Mouse (Mus musculus): Measurements from ENCODE around the gene Fitm1. TPM values are rescaled to one million over a fixed set of nuclear protein-coding genes. Genes with fewer than 3 reads are reported as not detected.

The Fitm1 gene
- polyA plus RNA-seq, 1 experiment from 2014 or later: 0.61 TPM

GRCm38 (mm10) chr14:55608339-55608738 is 32.9 kb downstream of the Fitm1 start:
- Histone ChIP-seq H3K27ac (ENCODE audit: low read length) (no peak overlapping the region), H3K4me1 (ENCODE audit: control insufficient read depth, insufficient read depth, low read length) (peaks cover 8% of the 10 kb centered on the region; the same call in 1 of the 2 replicates), H3K36me3 (ENCODE audit: control insufficient read depth, insufficient read depth, low read length) (peaks cover 23% of the 10 kb centered on the region), H3K9me3 (ENCODE audit: control insufficient read depth, low read depth, low read length) (no peaks in the 10 kb centered on the region), H3K9ac (replicated peaks; ENCODE audit: low read depth, low read length) (no peak overlapping the region), H3K4me2 (replicated peaks; ENCODE audit: low read depth, low read length) (no peak overlapping the region), H3K4me3 (ENCODE audit: low read depth, low read length) (no peak overlapping the region), H3K27me3 (ENCODE audit: control insufficient read depth, insufficient read depth, low read length) (no peaks in the 10 kb centered on the region)
- 94% methylated on average over 6 of the region's 6 CpGs for WGBS
- ATAC-seq (ENCODE audit: insufficient number of reproducible peaks, insufficient read depth, low FRiP score, low read depth): no peak

- H3K27me3 ChIP-seq (ENCODE audit: control insufficient read depth, insufficient read depth, low read length): no peaks in the 10 kb centered on the region
- WGBS: 68% methylated on average over 6 of the region's 6 CpGs
- no peak overlapping the region for H3K27ac ChIP-seq (ENCODE audit: low read length)
- no peak overlapping the region for H3K4me3 ChIP-seq (ENCODE audit: low read depth, low read length)
- H3K9ac ChIP-seq (replicated peaks; ENCODE audit: low read depth, low read length): no peak overlapping the region
- no peak for ATAC-seq (ENCODE audit: insufficient number of reproducible peaks, insufficient read depth, low FRiP score, low read depth)
- H3K36me3 ChIP-seq (ENCODE audit: control insufficient read depth, insufficient read depth, low read length): peaks cover 1% of the 10 kb centered on the region; the same call in 1 of the 2 replicates
- H3K9me3 ChIP-seq (ENCODE audit: control insufficient read depth, low read depth, low read length): no peaks in the 10 kb centered on the region
- no peaks in the 10 kb centered on the region for H3K4me1 ChIP-seq (ENCODE audit: control insufficient read depth, insufficient read depth, low read length)
- H3K4me2 ChIP-seq (replicated peaks; ENCODE audit: low read depth, low read length): no peak overlapping the region
Measured at GRCm38 (mm10) chr14:55613346-55613745, 37.9 kb downstream of the Fitm1 start.

- Histone ChIP-seq H3K9ac (replicated peaks; ENCODE audit: low read depth, low read length) (no peak overlapping the region), H3K9me3 (ENCODE audit: control insufficient read depth, low read depth, low read length) (no peaks in the 10 kb centered on the region), H3K4me2 (replicated peaks; ENCODE audit: low read depth, low read length) (no peak overlapping the region), H3K27ac (ENCODE audit: low read length) (no peak overlapping the region), H3K4me3 (ENCODE audit: low read depth, low read length) (no peak overlapping the region), H3K4me1 (ENCODE audit: control insufficient read depth, insufficient read depth, low read length) (no peaks in the 10 kb centered on the region), H3K27me3 (ENCODE audit: control insufficient read depth, insufficient read depth, low read length) (no peaks in the 10 kb centered on the region), H3K36me3 (ENCODE audit: control insufficient read depth, insufficient read depth, low read length) (no peaks in the 10 kb centered on the region)
- WGBS: 79% methylated on average over 7 of the region's 7 CpGs
- ATAC-seq (ENCODE audit: insufficient number of reproducible peaks, insufficient read depth, low FRiP score, low read depth): no peak
Measured at GRCm38 (mm10) chr14:55614565-55615178, 39.3 kb downstream of the Fitm1 start.

- H3K4me1 ChIP-seq (ENCODE audit: control insufficient read depth, insufficient read depth, low read length): no peaks in the 10 kb centered on the region
- no peaks in the 10 kb centered on the region for H3K36me3 ChIP-seq (ENCODE audit: control insufficient read depth, insufficient read depth, low read length)
- H3K27me3 ChIP-seq (ENCODE audit: control insufficient read depth, insufficient read depth, low read length): no peaks in the 10 kb centered on the region
- no peak overlapping the region for H3K9ac ChIP-seq (replicated peaks; ENCODE audit: low read depth, low read length)
- no peak overlapping the region for H3K4me3 ChIP-seq (ENCODE audit: low read depth, low read length)
- no peak overlapping the region for H3K4me2 ChIP-seq (replicated peaks; ENCODE audit: low read depth, low read length)
- no peaks in the 10 kb centered on the region for H3K9me3 ChIP-seq (ENCODE audit: control insufficient read depth, low read depth, low read length)
- 48% methylated on average over 2 of the region's 2 CpGs for WGBS
- ATAC-seq (ENCODE audit: insufficient number of reproducible peaks, insufficient read depth, low FRiP score, low read depth): no peak
- no peak overlapping the region for H3K27ac ChIP-seq (ENCODE audit: low read length)
Measured at GRCm38 (mm10) chr14:55615876-55616275, 40.5 kb downstream of the Fitm1 start.

GRCm38 (mm10) chr14:55616844-55617243 is 41.4 kb downstream of the Fitm1 start:
- no peaks in the 10 kb centered on the region for H3K4me1 ChIP-seq (ENCODE audit: control insufficient read depth, insufficient read depth, low read length)
- no peaks in the 10 kb centered on the region for H3K9me3 ChIP-seq (ENCODE audit: control insufficient read depth, low read depth, low read length)
- H3K27ac ChIP-seq (ENCODE audit: low read length): no peak overlapping the region
- no peak overlapping the region for H3K9ac ChIP-seq (replicated peaks; ENCODE audit: low read depth, low read length)
- H3K4me3 ChIP-seq (ENCODE audit: low read depth, low read length): no peak overlapping the region
- no peak overlapping the region for H3K4me2 ChIP-seq (replicated peaks; ENCODE audit: low read depth, low read length)
- no peaks in the 10 kb centered on the region for H3K27me3 ChIP-seq (ENCODE audit: control insufficient read depth, insufficient read depth, low read length)
- no peak for ATAC-seq (ENCODE audit: insufficient number of reproducible peaks, insufficient read depth, low FRiP score, low read depth)
- 79% methylated on average over 2 of the region's 2 CpGs for WGBS
- H3K36me3 ChIP-seq (ENCODE audit: control insufficient read depth, insufficient read depth, low read length): no peaks in the 10 kb centered on the region

- Histone ChIP-seq H3K36me3 (ENCODE audit: control insufficient read depth, insufficient read depth, low read length) (no peaks in the 10 kb centered on the region; the same call in 1 of the 2 replicates), H3K4me3 (ENCODE audit: low read depth, low read length) (peak within 1 kb of the TSS; percentile 24), H3K4me1 (ENCODE audit: control insufficient read depth, insufficient read depth, low read length) (no peaks in the 10 kb centered on the region), H3K4me2 (replicated peaks; ENCODE audit: low read depth, low read length) (peak within 1 kb of the TSS; percentile 39), H3K9me3 (ENCODE audit: control insufficient read depth, low read depth, low read length) (no peaks in the 10 kb centered on the region), H3K27me3 (ENCODE audit: control insufficient read depth, insufficient read depth, low read length) (no peaks in the 10 kb centered on the region), H3K27ac (ENCODE audit: low read length) (no peak within 1 kb of the TSS), H3K9ac (replicated peaks; ENCODE audit: low read depth, low read length) (0 out of 2 replicates have a peak within 1 kb of the TSS, but pooled peaks have one; percentile 18)
- 23% methylated on average over 21 of the region's 21 CpGs for WGBS
- ATAC-seq (ENCODE audit: insufficient number of reproducible peaks, insufficient read depth, low FRiP score, low read depth): peak; percentile 88
Measured at GRCm38 (mm10) chr14:55617822-55618221, 42.4 kb downstream of the Fitm1 start, which contains the start of gene Rec8. Gene Rec8, plus strand, starts transcription at chr14:55618037.

GRCm38 (mm10) chr14:55618486-55619195 is 43.2 kb downstream of the Fitm1 start:
- 0 out of 2 replicates have a peak overlapping the region, but pooled peaks have one; percentile 18 for H3K9ac ChIP-seq (replicated peaks; ENCODE audit: low read depth, low read length)
- no peaks in the 10 kb centered on the region for H3K27me3 ChIP-seq (ENCODE audit: control insufficient read depth, insufficient read depth, low read length)
- H3K4me2 ChIP-seq (replicated peaks; ENCODE audit: low read depth, low read length): peak overlapping the region; percentile 39
- no peaks in the 10 kb centered on the region for H3K4me1 ChIP-seq (ENCODE audit: control insufficient read depth, insufficient read depth, low read length)
- WGBS: 36% methylated on average over 22 of the region's 22 CpGs
- H3K4me3 ChIP-seq (ENCODE audit: low read depth, low read length): peak overlapping the region; percentile 24
- H3K9me3 ChIP-seq (ENCODE audit: control insufficient read depth, low read depth, low read length): no peaks in the 10 kb centered on the region
- H3K36me3 ChIP-seq (ENCODE audit: control insufficient read depth, insufficient read depth, low read length): no peaks in the 10 kb centered on the region; the same call in 1 of the 2 replicates
- 0 out of 2 replicates have a peak, but pooled peaks have one; percentile 47 for ATAC-seq (ENCODE audit: insufficient number of reproducible peaks, insufficient read depth, low FRiP score, low read depth)
- no peak overlapping the region for H3K27ac ChIP-seq (ENCODE audit: low read length)

Measured in stomach, embryonic 14.5 days (tissue).